Mouse (Mus musculus) Patski (cell line): ENCODE data around the gene Prdm8. TPM values are rescaled to one million over a fixed set of nuclear protein-coding genes. Genes with fewer than 3 reads are reported as not detected.

Experiments
- ATAC-seq: fragments of 100-300 bp; one replicate; pipeline ENCODE4 v1.8.0; 2021
- CTCF ChIA-PET: fragments of 350-600 bp; sonication (Branson Sonifier 250); formaldehyde crosslinking; loops from one replicate; lab custom pipeline; 2022; ENCODE audit warnings: inconsistent platforms; lab: Charles Lee
- POLR2A ChIA-PET: fragments of 350-600 bp; sonication (Branson Sonifier 250); formaldehyde crosslinking; loops from one replicate; lab custom pipeline; 2022; ENCODE audit warnings: antibody characterized with exemption, inconsistent platforms; lab: Charles Lee
- DNase-seq: peaks from one replicate; pipeline ENCODE4 v3.0.0-alpha.2; 2011; ENCODE audit warnings: low read depth, low spot score
- H3K27me3 ChIP-seq: fragments of 371-371 bp; one replicate; pipeline ENCODE4 v1.5.1; 2021
- CTCF ChIP-seq: fragments of 100-300 bp; IDR thresholded peaks from one replicate; pipeline ENCODE4 v1.5.1; 2021
- in situ Hi-C: fragments of 300-500 bp; cut with MboI; formaldehyde crosslinking; loops from 3 replicates; pipeline ENCODE4 v1.11.1; 2018; ENCODE audit warnings: low pct_unique_long_range_greater_than_20kb, mixed read lengths
- polyA plus RNA-seq: library from polyadenylated mRNA; unstranded; gene quantifications from one replicate; pipeline ENCODE4 v1.2.3, GENCODE M21; 2021

The Prdm8 gene
- polyA plus RNA-seq, 1 experiment from 2014 or later, result 0.04 TPM

- CTCF ChIA-PET, result interaction anchor here (1.0 to 3.0 kb wide), 6 partner anchors 11 to 128 kb away, joined by 3 to 14 read pairs (median 6); partner anchors contain the start of gene Cfap299
- POLR2A ChIA-PET, result interaction anchor here (0.7 to 1.5 kb wide), 2 partner anchors 13 to 722 kb away, joined by 3 to 4 read pairs; no protein-coding TSS in a partner anchor
- H3K27me3 ChIP-seq, result peaks cover 10% of the 10 kb centered on the region
- DNase-seq (no peak), ATAC-seq (no peak)
- TF ChIP-seq CTCF, result no peak
- in situ Hi-C loops, result no loop called here
Observed at GRCm38 (mm10) chr5:98201606-98202005, 34.6 kb downstream of the Prdm8 start.

- DNase-seq (no peak), ATAC-seq (peak; percentile 57)
- in situ Hi-C loops, result no loop called here
- CTCF ChIA-PET, result interaction anchor here (1.0 to 2.2 kb wide), 6 partner anchors 9 to 125 kb away, joined by 3 to 19 read pairs (median 3); no protein-coding TSS in a partner anchor
- no peak for TF ChIP-seq CTCF
- H3K27me3 ChIP-seq, result peaks cover 10% of the 10 kb centered on the region
- POLR2A ChIA-PET, result interaction anchor here (0.6 to 0.8 kb wide), 2 partner anchors 15 to 587 kb away, joined by 3 to 4 read pairs; no protein-coding TSS in a partner anchor
Observed at GRCm38 (mm10) chr5:98202996-98203395, 36.0 kb downstream of the Prdm8 start.

GRCm38 (mm10) chr5:98212501-98212900 is 45.5 kb downstream of the Prdm8 start:
- ATAC-seq, result no peak
- in situ Hi-C loops, result loop anchor here (10.0 kb wide), 1 partner anchor 112 kb away; the partner anchor contains the start of gene Cfap299
- POLR2A ChIA-PET, result no interaction called here

GRCm38 (mm10) chr5:98221956-98222355 is 55.0 kb downstream of the Prdm8 start:
- CTCF ChIA-PET, result interaction anchor here (2.6 kb wide), 1 partner anchor 9 kb away, joined by 8 read pairs; no protein-coding TSS in a partner anchor
- in situ Hi-C loops, result no loop called here
- ATAC-seq, result no peak
- no peak for TF ChIP-seq CTCF
- POLR2A ChIA-PET, result interaction anchor here (0.6 kb wide), 1 partner anchor 371 kb away, joined by 7 read pairs; no protein-coding TSS in a partner anchor
- DNase-seq, result no peak
- no peaks in the 10 kb centered on the region for H3K27me3 ChIP-seq

More at GRCm38 (mm10) chr5:98212501-98212900, 45.5 kb downstream of the Prdm8 start:
- no peaks in the 10 kb centered on the region for H3K27me3 ChIP-seq
- peak; percentile 41 for TF ChIP-seq CTCF
- no peak for DNase-seq
- CTCF ChIA-PET, result interaction anchor here (0.7 to 3.4 kb wide), 16 partner anchors 9 to 1086 kb away, joined by 3 to 19 read pairs (median 4); partner anchors contain the start of gene Cfap299

- no peak for DNase-seq
- peak; percentile 91 for ATAC-seq
- in situ Hi-C loops, result no loop called here
- no peak for TF ChIP-seq CTCF
- ChIA-PET POLR2A (no interaction called here), CTCF (interaction anchor here (1.3 kb wide), 1 partner anchor 33 kb away, joined by 3 read pairs; no protein-coding TSS in a partner anchor)
- no peaks in the 10 kb centered on the region for H3K27me3 ChIP-seq
Observed at GRCm38 (mm10) chr5:98226710-98227109, 59.7 kb downstream of the Prdm8 start.

- no peak for DNase-seq
- no peak for ATAC-seq
- in situ Hi-C loops, result no loop called here
- H3K27me3 ChIP-seq, result no peaks in the 10 kb centered on the region
- CTCF ChIA-PET, result interaction anchor here (0.6 to 1.5 kb wide), 5 partner anchors 10 to 44 kb away, joined by 3 to 4 read pairs (median 3); no protein-coding TSS in a partner anchor
- TF ChIP-seq CTCF, result no peak
- POLR2A ChIA-PET, result interaction anchor here (1.1 kb wide), 1 partner anchor 11 kb away, joined by 3 read pairs; no protein-coding TSS in a partner anchor
Observed at GRCm38 (mm10) chr5:98229456-98229855, 62.5 kb downstream of the Prdm8 start.

GRCm38 (mm10) chr5:98238466-98238865 is 71.5 kb downstream of the Prdm8 start:
- no peaks in the 10 kb centered on the region for H3K27me3 ChIP-seq
- no peak for TF ChIP-seq CTCF
- ATAC-seq, result no peak
- CTCF ChIA-PET, result no interaction called here
- POLR2A ChIA-PET, result no interaction called here
- in situ Hi-C loops, result loop anchor here (5.0 kb wide), 1 partner anchor 74 kb away; no protein-coding TSS in a partner anchor
- DNase-seq, result no peak

Other genes with a start within 250 kb of the Prdm8 start
- 28.9 TPM for gene Antxr2, start 136.2 kb upstream of the Prdm8 start, polyA plus RNA-seq
- 0.68 TPM for gene Fgf5, start 87.0 kb downstream of the Prdm8 start, polyA plus RNA-seq
- 0.23 TPM for gene Cfap299, start 162.1 kb downstream of the Prdm8 start, polyA plus RNA-seq